ENCODE assay signal across 9 mouse cellular contexts in genomic region chr2:58906814-58907516, GRCm38 (mm10). TPM values are rescaled to one million over a fixed set of nuclear protein-coding genes. Genes with fewer than 3 reads are reported as not detected.
A peak's percentile ranks its signal among the peaks of the same experiment; 100 is the strongest.
DNase-seq lines count a peak whose midpoint lies in the region.
"Had no signal": no experiment of that assay in that cellular context is flagged by ENCODE, and none has a peak within 500 bp of the region (broad histone marks: within the 10 kb centered on the region; RNA-seq: fewer than 3 reads in every experiment).

No protein-coding gene starts in this region.

- H3K4me3 ChIP-seq in megakaryocyte, embryonic 14.5 days (replicated peaks) = peak overlapping the region; percentile 67

- peak; percentile 3 for DNase-seq in adrenal gland, postnatal 10 days
- no peak for DNase-seq in adrenal gland, postnatal 4 days (ENCODE audit: low spot score in 2 of 2)
- DNase-seq in CD8-positive naive resting alpha-beta T cell, adult 2 months (ENCODE audit: low read depth in 2 of 2, low spot score in 2 of 2) = peak; percentile 33 to 40
- peak; percentile 21 to 36 for DNase-seq in heart, postnatal 10 days
- DNase-seq in layer of hippocampus, postnatal 14 days (ENCODE audit: low spot score in 2 of 2) = no peak
- DNase-seq in layer of hippocampus, adult 9-11 months = no peak
- no peak for DNase-seq in right cerebral cortex, postnatal 4 days

- intact Hi-C loops in heart, postnatal 10 days (cut with DNase I) = no loop called here

- peaks cover 5% of the 10 kb centered on the region for H3K4me1 ChIP-seq in megakaryocyte, embryonic 14.5 days

- peaks cover 6% of the 10 kb centered on the region; the same call in 1 of the 2 replicates for H3K9me3 ChIP-seq in megakaryocyte, embryonic 14.5 days

- no peaks in the 10 kb centered on the region for H3K27me3 ChIP-seq in megakaryocyte, embryonic 14.5 days (replicated peaks)

- H3K36me3 ChIP-seq in megakaryocyte, embryonic 14.5 days (replicated peaks; ENCODE audit: low read length) = no peaks in the 10 kb centered on the region

RNA-seq across cellular contexts. Expression of gene Gm11099, which starts 47.7 kb away (rescaled TPM):
- not detected for total RNA-seq in adrenal gland, postnatal 10 days (2021)
- total RNA-seq in adrenal gland, postnatal 4 days (2021) = not detected
- total RNA-seq in heart, postnatal 10 days (2021) = not detected
- not detected in 2 replicates for polyA plus RNA-seq in megakaryocyte, embryonic 14.5 days (2012; ENCODE audit: insufficient read depth, low replicate concordance)
- total RNA-seq in layer of hippocampus, postnatal 14 days (2021) = not detected
- total RNA-seq: liver, adult 2 months had no signal
- polyA plus RNA-seq: liver, adult 2 months had no signal

Comparison
In these comparisons a context has a peak if more than half of its experiments do, and no peak if none do; other contexts are left out.
1. DNase-seq: peak in adrenal gland, postnatal 10 days (single experiment), CD8-positive naive resting alpha-beta T cell, adult 2 months (2 of 2) and heart, postnatal 10 days (2 of 2); none in adrenal gland, postnatal 4 days (0 of 2), layer of hippocampus, postnatal 14 days (0 of 2), layer of hippocampus, adult 9-11 months (single experiment) and right cerebral cortex, postnatal 4 days (single experiment).